Mouse (Mus musculus): ENCODE measurements around the gene Rps3. TPM values are rescaled to one million over a fixed set of nuclear protein-coding genes. Genes with fewer than 3 reads are reported as not detected.

The Rps3 gene
- total RNA-seq, 4 experiments from 2014 or later, result 305 to 381 (median 333) TPM

GRCm38 (mm10) chr7:99475562-99475911 lies 8.0 kb downstream of the Rps3 start:
- DNase-seq (ENCODE audit: low spot score), result no peak

GRCm38 (mm10) chr7:99474836-99475561 lies 8.5 kb downstream of the Rps3 start:
- DNase-seq (ENCODE audit: low spot score), result no peak

- no peak for DNase-seq (ENCODE audit: low spot score)
Measured at GRCm38 (mm10) chr7:99473638-99474407, 9.7 kb downstream of the Rps3 start.

GRCm38 (mm10) chr7:99471578-99471977 lies 12.0 kb downstream of the Rps3 start:
- no peak for DNase-seq (ENCODE audit: low spot score)

GRCm38 (mm10) chr7:99469680-99470405 lies 13.7 kb downstream of the Rps3 start:
- no peak for DNase-seq (ENCODE audit: low spot score)

- DNase-seq (ENCODE audit: low spot score), result no peak
Measured at GRCm38 (mm10) chr7:99468283-99469132, 15.0 kb downstream of the Rps3 start.

- DNase-seq (ENCODE audit: low spot score), result no peak
Measured at GRCm38 (mm10) chr7:99467916-99468282, 15.6 kb downstream of the Rps3 start.

- no peak for DNase-seq (ENCODE audit: low spot score)
Measured at GRCm38 (mm10) chr7:99465811-99466210, 17.7 kb downstream of the Rps3 start, which contains the start of gene Klhl35. Klhl35 (plus strand) TSS chr7:99466004.

- no peak for DNase-seq (ENCODE audit: low spot score)
Measured at GRCm38 (mm10) chr7:99463120-99463519, 20.4 kb downstream of the Rps3 start.

- no peak for DNase-seq (ENCODE audit: low spot score)
Measured at GRCm38 (mm10) chr7:99459888-99460652, 23.5 kb downstream of the Rps3 start.

GRCm38 (mm10) chr7:99458849-99459248 lies 24.7 kb downstream of the Rps3 start:
- DNase-seq (ENCODE audit: low spot score), result no peak

- DNase-seq (ENCODE audit: low spot score), result no peak
Measured at GRCm38 (mm10) chr7:99454044-99454443, 29.5 kb downstream of the Rps3 start.

GRCm38 (mm10) chr7:99452859-99453258 lies 30.7 kb downstream of the Rps3 start:
- no peak for DNase-seq (ENCODE audit: low spot score)

GRCm38 (mm10) chr7:99450703-99451102 lies 32.8 kb downstream of the Rps3 start:
- peak; percentile 82 for DNase-seq (ENCODE audit: low spot score)

- no peak for DNase-seq (ENCODE audit: low spot score)
Measured at GRCm38 (mm10) chr7:99449751-99450150, 33.8 kb downstream of the Rps3 start.

GRCm38 (mm10) chr7:99449063-99449462 lies 34.5 kb downstream of the Rps3 start:
- DNase-seq (ENCODE audit: low spot score), result no peak

GRCm38 (mm10) chr7:99448619-99449018 lies 34.9 kb downstream of the Rps3 start:
- no peak for DNase-seq (ENCODE audit: low spot score)

GRCm38 (mm10) chr7:99447323-99447722 lies 36.2 kb downstream of the Rps3 start:
- no peak for DNase-seq (ENCODE audit: low spot score)

- DNase-seq (ENCODE audit: low spot score), result no peak
Measured at GRCm38 (mm10) chr7:99445833-99446232, 37.7 kb downstream of the Rps3 start.

GRCm38 (mm10) chr7:99444012-99444411 lies 39.5 kb downstream of the Rps3 start:
- DNase-seq (ENCODE audit: low spot score), result no peak

- DNase-seq (ENCODE audit: low spot score), result no peak
Measured at GRCm38 (mm10) chr7:99443164-99443563, 40.4 kb downstream of the Rps3 start.

All from heart, adult 8-10 months (tissue).